Mouse (Mus musculus) leukemia stem cell, adult 10-12 weeks (primary cell): ENCODE data around the gene Glt1d1. TPM values are rescaled to one million over a fixed set of nuclear protein-coding genes. Genes with fewer than 3 reads are reported as not detected.

ENCODE experiments used
- polyA plus RNA-seq: library from polyadenylated mRNA; stranded (reverse); fragments of >175 nt; gene quantifications from 2 replicates; pipeline ENCODE4 v1.2.3, GENCODE M21; 2012; ENCODE audit warnings: low replicate concordance

Glt1d1 gene
- polyA plus RNA-seq = not detected in 2 replicates

GRCm38 (mm10) chr5:127632167-127633145, at the start of gene Glt1d1, which contains the start of gene Slc15a4:
Glt1d1 (plus strand) TSS chr5:127632262.
Slc15a4 (minus strand) TSS chr5:127632897.

Other genes with a start within 250 kb of the Glt1d1 start
- gene Slc15a4, start 635 bp downstream of the Glt1d1 start, polyA plus RNA-seq = 21.9 and 24.5 TPM in 2 replicates